Mouse (Mus musculus) left cerebral cortex, adult 6 months (tissue): ENCODE results near the gene Nelfcd. TPM values are rescaled to one million over a fixed set of nuclear protein-coding genes. Genes with fewer than 3 reads are reported as not detected.

Source experiments
- long read RNA-seq, 2 experiments: library from polyadenylated mRNA; unstranded; transcript quantifications; one replicate each; pipeline ENCODE4 v2.0.0; 2019 to 2020
- polyA plus RNA-seq: library from polyadenylated mRNA; unstranded; fragments of <200 nt; fragmentation: Nextera tagmentation; gene quantifications from 2 replicates; pipeline ENCODE4 v1.2.3, GENCODE M21; 2021

The Nelfcd gene
- polyA plus RNA-seq: 38.0 and 50.3 TPM in 2 replicates
- long read RNA-seq, experiment 1, transcript Nelfcd-202 (15 exons, 2,279 nt): major isoform, 366 of 468 reads
- long read RNA-seq, experiment 1, partial matches to known transcripts: 13 of 468 reads
- long read RNA-seq, experiment 1, other reads (novel, unspliced or antisense): 88 of 468 reads
- long read RNA-seq, experiment 2, transcript Nelfcd-202 (15 exons, 2,279 nt): major isoform, 41 of 64 reads
- long read RNA-seq, experiment 2, partial matches to known transcripts: 14 of 64 reads
- long read RNA-seq, experiment 2, other reads (novel, unspliced or antisense): 9 of 64 reads

DNA sequence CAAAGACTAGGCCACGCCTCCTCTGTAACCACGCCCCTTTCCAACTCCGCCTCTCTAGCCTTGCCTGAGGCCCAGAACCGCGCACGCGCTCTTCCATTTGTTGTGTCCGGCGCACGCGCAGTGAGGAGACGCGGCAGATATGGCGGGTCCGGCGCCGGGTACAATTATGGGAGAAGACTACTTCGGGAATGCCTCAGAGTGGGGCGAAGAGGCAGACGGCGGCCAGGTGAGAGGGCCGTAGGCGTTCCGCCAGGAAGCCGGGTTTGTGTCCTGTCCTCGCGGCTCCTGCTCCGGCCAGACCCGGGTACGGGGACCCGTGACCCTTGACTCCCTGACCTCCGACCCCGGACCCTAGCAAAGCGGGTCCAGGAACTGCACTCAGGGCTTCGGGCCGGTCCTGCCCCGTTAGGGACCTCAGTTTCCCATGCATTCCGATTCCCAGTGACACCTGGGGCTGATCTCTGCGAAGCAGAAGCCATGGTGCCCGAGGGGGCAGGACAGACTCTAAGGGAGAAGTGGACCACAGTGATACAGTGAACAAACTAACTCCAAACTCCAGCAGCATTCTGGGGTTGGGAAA is at the start of gene Nelfcd:
Gene Nelfcd, plus strand, starts transcription at position 74 of the 580 bp plus-strand sequence.

DNA sequence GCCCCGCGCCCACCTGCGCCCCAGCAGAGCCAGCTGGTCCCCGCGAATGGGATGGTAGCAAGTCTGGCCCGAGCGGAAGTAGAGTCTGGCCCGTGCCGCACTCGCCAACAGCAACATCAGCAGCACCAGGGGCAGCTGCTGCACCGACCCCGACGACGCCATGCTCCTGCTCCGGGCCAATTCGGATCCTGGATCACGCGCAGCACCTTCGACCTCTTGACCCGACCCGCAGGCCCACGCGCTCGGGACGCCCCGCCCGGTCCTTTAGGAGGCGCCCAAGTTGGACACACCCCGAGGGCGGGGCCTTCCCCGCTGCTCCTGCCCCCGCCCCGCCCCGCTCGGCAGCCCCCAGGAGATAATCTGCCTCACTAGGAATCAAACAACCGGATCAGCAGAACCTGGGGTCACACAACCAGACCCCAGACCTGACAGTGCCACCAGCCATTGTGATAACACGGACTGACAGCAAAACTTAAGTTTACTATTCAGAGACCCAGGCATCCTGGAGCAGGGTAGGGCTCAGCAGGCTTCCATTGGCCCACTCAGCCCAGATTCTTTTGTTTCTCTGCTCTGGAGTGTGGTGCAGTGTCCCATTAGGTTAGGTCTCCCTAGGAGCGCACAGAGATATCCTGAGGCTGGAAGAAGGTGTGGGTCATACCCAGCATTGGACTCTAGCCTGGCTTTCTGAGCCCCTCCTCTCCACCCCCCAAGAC is 23.3 kb downstream of the Nelfcd start, which contains the start of gene Ctsz:
Gene Ctsz, minus strand, starts transcription at position 303 of the 713 bp plus-strand sequence.

DNA sequence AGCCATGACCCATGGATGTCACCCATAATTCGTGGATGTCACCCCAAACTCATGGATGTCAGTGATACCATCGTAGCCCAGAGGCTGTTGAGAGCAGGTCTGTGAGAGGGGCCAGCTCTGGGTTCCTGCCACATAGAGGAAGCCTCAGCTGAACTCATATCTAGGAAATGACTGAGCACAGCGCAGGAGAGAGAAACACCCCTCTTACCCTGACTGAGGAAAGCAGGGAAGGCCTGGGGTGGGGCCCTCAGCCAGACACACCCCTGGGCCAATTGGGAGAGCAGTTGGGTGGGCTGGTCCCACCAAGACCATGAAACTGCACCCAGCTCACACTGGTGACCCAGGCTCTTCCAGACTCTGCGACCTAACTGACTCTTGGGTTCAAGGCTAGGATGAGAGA is 34.7 kb downstream of the Nelfcd start, which contains the start of gene Tubb1:
Gene Tubb1, plus strand, starts transcription at position 343 of the 400 bp plus-strand sequence.

DNA sequence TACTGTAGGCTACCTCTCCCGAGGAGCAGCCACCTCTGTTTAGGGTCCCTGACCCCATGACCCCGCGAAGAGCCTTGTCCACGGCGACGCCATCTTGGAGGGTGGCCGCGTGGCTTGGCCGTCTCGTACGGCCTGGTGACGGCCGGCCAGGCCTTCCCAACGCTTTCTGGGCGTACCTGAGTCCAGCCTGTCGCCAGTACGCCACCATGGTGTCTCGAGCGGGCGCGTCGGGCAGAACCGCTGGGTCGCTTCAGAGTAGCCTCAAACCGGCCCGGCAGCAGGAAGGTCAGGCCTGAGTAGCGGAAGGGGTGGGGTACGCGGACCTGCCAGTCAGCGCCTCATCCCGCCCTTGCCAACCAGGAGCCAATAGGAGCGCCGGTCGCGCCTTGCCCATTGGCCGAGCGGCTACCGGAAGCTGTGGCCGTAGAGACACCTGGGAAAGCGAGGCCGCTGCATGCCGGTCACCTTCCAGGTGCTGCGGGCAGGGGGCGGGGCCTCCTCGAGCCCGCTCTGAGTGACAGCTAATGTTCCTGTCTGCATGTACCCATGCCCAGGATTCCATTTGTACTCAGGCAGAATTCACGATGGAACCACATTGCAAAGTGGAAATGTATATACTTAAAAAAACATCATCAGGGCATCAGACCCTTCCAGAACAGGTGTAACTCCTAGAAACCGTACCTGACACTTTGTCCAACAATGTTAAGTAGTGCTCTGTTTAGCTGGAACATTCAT is 48.4 kb downstream of the Nelfcd start, which contains the start of gene Atp5e:
Gene Atp5e, minus strand, starts transcription at position 317 of the 735 bp plus-strand sequence.

DNA sequence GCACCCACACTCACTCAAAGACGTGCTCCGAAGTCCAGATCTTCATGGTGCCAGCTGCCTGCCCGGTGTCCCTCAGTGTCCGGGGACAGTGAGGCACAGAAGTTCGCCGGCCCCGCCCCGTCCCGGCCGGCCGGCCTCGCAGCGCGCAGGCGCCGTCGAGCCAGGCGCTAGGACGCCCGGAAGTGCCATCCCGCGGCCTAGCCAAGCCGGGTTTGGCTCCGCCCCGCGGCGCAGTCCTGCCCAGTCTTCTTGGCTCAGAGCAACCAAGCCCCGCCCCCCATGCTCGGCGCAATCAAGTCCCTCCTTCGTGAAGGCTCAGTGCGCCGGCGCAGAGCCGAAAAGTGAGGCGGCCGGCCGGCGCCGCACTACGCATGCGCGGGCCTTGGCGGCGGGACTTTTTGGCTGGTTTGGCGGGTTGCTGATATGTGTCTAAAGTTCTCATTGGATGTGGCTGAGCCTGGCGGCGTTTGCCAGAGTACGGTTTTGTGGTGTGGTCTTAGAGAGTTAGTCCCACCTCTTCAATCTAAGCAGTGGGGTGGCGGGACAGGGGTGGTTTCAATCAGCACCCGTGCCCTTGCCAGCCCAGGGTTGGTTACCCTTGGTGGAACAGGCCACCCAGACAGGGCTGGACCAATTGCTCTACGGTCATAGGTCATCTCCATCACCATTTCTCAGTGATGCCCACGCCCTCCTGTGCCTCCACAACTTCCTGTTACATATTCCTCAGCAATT is 57.4 kb downstream of the Nelfcd start, which contains the start of gene Prelid3b:
Gene Prelid3b, minus strand, starts transcription at position 264 of the 732 bp plus-strand sequence.

Other genes starting within 250 kb of the Nelfcd start
- gene Gnas, start 131.5 kb upstream of the Nelfcd start, polyA plus RNA-seq: 527 and 1,446 TPM in 2 replicates
- 2.5 and 5.9 TPM in 2 replicates for gene Gm20721, start 69.1 kb upstream of the Nelfcd start, polyA plus RNA-seq
- gene Ctsz, start 23.2 kb downstream of the Nelfcd start, polyA plus RNA-seq: 99.2 and 129 TPM in 2 replicates
- not detected in 2 replicates for gene Tubb1, start 34.9 kb downstream of the Nelfcd start, polyA plus RNA-seq
- gene Atp5e, start 48.3 kb downstream of the Nelfcd start, polyA plus RNA-seq: 1,732 and 2,001 TPM in 2 replicates
- gene Prelid3b, start 57.3 kb downstream of the Nelfcd start, polyA plus RNA-seq: 96.6 and 113 TPM in 2 replicates
- gene Zfp831, start 227.7 kb downstream of the Nelfcd start, polyA plus RNA-seq: 0.99 and 1.0 TPM in 2 replicates